Mouse (Mus musculus) naive thymus-derived CD4-positive, alpha-beta T cell, adult 5 months (primary cell): ENCODE data around the gene Kif5a. TPM values are rescaled to one million over a fixed set of nuclear protein-coding genes. Genes with fewer than 3 reads are reported as not detected.

ENCODE experiments used
- polyA plus RNA-seq: library from polyadenylated mRNA; unstranded; fragments of 100-300 nt; shearing (Covaris generic); gene quantifications from one replicate; pipeline ENCODE4 v1.2.1, GENCODE M21; 2017

The Kif5a gene
- not detected for polyA plus RNA-seq

GRCm38 (mm10) chr10:127262548-127263398 is at the start of gene Kif5a:
TSS of gene Kif5a (minus strand) at chr10:127263348.

GRCm38 (mm10) chr10:127311476-127312355 is 48.6 kb upstream of the Kif5a start, which contains the start of gene Mars:
TSS of gene Mars (minus strand) at chr10:127311786.

GRCm38 (mm10) chr10:127288800-127289572 is 25.8 kb upstream of the Kif5a start, which contains the start of gene Mbd6:
TSS of gene Mbd6 (minus strand) at chr10:127289018.

GRCm38 (mm10) chr10:127266112-127267091 is 3.3 kb upstream of the Kif5a start, which contains the start of gene Dctn2:
TSS of gene Dctn2 (plus strand) at chr10:127266368.

GRCm38 (mm10) chr10:127211414-127211854 is 51.7 kb downstream of the Kif5a start, which contains the start of gene Pip4k2c:
TSS of gene Pip4k2c (minus strand) at chr10:127211585.

GRCm38 (mm10) chr10:127195328-127196129 is 67.6 kb downstream of the Kif5a start, which contains the start of gene Dtx3:
TSS of gene Dtx3 (minus strand) at chr10:127195728.

GRCm38 (mm10) chr10:127189651-127190381 is 73.3 kb downstream of the Kif5a start, which contains the start of gene Arhgef25:
TSS of gene Arhgef25 (minus strand) at chr10:127190083.

GRCm38 (mm10) chr10:127179871-127180694 is 83.1 kb downstream of the Kif5a start, which contains the start of gene Slc26a10:
TSS of gene Slc26a10 (minus strand) at chr10:127180645.

Other genes starting within 250 kb of the Kif5a start
- gene Tsfm, start 232.5 kb downstream of the Kif5a start, polyA plus RNA-seq: 20.8 TPM
- gene Mettl1, start 221.9 kb downstream of the Kif5a start, polyA plus RNA-seq: 25.5 TPM
- not detected for gene Eef1akmt3, start 221.8 kb downstream of the Kif5a start, polyA plus RNA-seq
- gene Cyp27b1, start 215.1 kb downstream of the Kif5a start, polyA plus RNA-seq: not detected
- 1.1 TPM for gene March9, start 203.2 kb downstream of the Kif5a start, polyA plus RNA-seq
- gene Cdk4, start 199.8 kb downstream of the Kif5a start, polyA plus RNA-seq: 124 TPM
- gene Tspan31, start 193.1 kb downstream of the Kif5a start, polyA plus RNA-seq: 25.6 TPM
- 18.8 TPM for gene Agap2, start 188.1 kb downstream of the Kif5a start, polyA plus RNA-seq
- gene Os9, start 142.2 kb downstream of the Kif5a start, polyA plus RNA-seq: 122 TPM
- gene B4galnt1, start 98.1 kb downstream of the Kif5a start, polyA plus RNA-seq: 512 TPM
- gene Slc26a10, start 82.7 kb downstream of the Kif5a start, polyA plus RNA-seq: 7.0 TPM
- not detected for gene Arhgef25, start 73.3 kb downstream of the Kif5a start, polyA plus RNA-seq
- 49.2 TPM for gene Dtx3, start 67.6 kb downstream of the Kif5a start, polyA plus RNA-seq
- 25.0 TPM for gene Pip4k2c, start 51.8 kb downstream of the Kif5a start, polyA plus RNA-seq
- gene Dctn2, start 3.0 kb upstream of the Kif5a start, polyA plus RNA-seq: 83.7 TPM
- gene Mbd6, start 25.7 kb upstream of the Kif5a start, polyA plus RNA-seq: 8.6 TPM
- gene Mars, start 48.4 kb upstream of the Kif5a start, polyA plus RNA-seq: 62.5 TPM
- gene Arhgap9, start 58.6 kb upstream of the Kif5a start, polyA plus RNA-seq: 264 TPM
- 0.47 TPM for gene Gli1, start 78.6 kb upstream of the Kif5a start, polyA plus RNA-seq
- gene Inhbe, start 91.1 kb upstream of the Kif5a start, polyA plus RNA-seq: not detected
- gene Inhbc, start 107.1 kb upstream of the Kif5a start, polyA plus RNA-seq: not detected
- gene R3hdm2, start 117.0 kb upstream of the Kif5a start, polyA plus RNA-seq: 33.6 TPM
- not detected for gene Stac3, start 238.3 kb upstream of the Kif5a start, polyA plus RNA-seq